Mouse (Mus musculus): ENCODE data around the gene Tmem132d. TPM values are rescaled to one million over a fixed set of nuclear protein-coding genes. Genes with fewer than 3 reads are reported as not detected.

The Tmem132d gene
- polyA plus RNA-seq, 1 experiment from 2014 or later = 0.02 TPM

DNA sequence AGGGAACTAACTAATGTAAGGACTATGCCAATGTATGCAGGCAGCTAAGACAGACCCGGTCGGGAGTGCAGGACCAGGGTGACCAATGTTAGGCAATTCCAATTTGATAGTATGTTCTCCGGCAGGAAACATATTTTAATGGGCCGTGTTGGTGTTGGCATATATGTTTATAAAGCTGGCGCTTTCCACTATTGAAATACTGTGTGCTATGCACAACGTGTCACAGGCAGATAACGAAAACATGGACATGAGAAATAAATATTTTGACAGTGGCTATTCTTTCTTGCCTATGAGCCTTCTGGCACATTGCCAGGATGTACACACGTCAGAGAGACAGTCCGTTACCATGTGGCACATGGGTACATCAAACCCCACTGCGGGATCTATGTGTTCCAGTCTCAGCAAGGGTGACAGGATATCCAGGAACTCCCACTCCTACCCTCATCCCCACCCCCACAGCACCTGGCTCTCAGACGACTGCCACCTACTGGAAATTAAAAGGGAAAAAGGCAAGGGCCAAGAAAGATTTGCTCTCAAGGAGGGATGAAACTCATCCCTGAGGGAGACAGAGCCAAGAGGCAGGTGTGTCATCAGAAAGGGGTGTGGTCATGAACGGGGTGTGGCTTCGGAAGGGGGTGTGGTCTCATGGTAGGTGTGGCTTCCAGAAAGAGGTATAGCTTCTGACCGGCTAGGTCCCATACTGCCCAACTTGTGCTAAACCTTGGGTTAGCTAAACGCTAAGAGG is 285.8 kb downstream of the Tmem132d start:
- DNase-seq (no peak), ATAC-seq (ENCODE audit: low read depth) (no peak)
- Histone ChIP-seq H3K4me3 (replicated peaks) (no peak overlapping the region), H3K4me2 (no peak overlapping the region), H3K27me3 (no peaks in the 10 kb centered on the region), H3K36me3 (no peaks in the 10 kb centered on the region), H3K27ac (no peak overlapping the region), H3K9me3 (replicated peaks) (peaks cover 3% of the 10 kb centered on the region), H3K4me1 (replicated peaks) (no peaks in the 10 kb centered on the region), H3K9ac (no peak overlapping the region)
- WGBS (ENCODE audit: insufficient replicate concordance) = 74% methylated on average over 15 of the region's 15 CpGs

DNA sequence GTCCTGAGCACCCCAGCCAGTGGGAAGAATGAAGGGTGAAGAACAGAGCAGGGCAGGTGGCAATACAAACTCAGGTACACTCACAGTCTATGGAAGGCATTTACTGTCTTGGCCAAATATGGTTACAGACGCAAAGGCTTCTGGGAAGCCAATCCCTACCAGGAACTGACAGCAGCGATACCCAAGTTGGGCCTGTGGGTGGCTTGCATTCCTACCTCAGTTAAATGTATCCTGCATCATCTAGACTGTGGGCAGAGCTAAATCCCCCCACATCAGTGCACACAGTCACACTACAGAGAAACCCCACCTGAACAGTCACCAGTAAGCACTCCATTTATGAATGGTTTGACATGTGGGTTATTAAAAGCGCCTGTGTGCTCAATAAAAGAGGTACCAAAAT is 288.1 kb downstream of the Tmem132d start:
- DNase-seq = no peak
- no peak overlapping the region for H3K9ac ChIP-seq
- ATAC-seq (ENCODE audit: low read depth) = no peak
- H3K27me3 ChIP-seq = no peaks in the 10 kb centered on the region
- no peaks in the 10 kb centered on the region for H3K36me3 ChIP-seq
- H3K27ac ChIP-seq = no peak overlapping the region
- no peak overlapping the region for H3K4me3 ChIP-seq (replicated peaks)
- no peaks in the 10 kb centered on the region for H3K4me1 ChIP-seq (replicated peaks)
- peaks cover 7% of the 10 kb centered on the region for H3K9me3 ChIP-seq (replicated peaks)
- no peak overlapping the region for H3K4me2 ChIP-seq
- WGBS (ENCODE audit: insufficient replicate concordance) = 70% methylated on average over 3 of the region's 3 CpGs

DNA sequence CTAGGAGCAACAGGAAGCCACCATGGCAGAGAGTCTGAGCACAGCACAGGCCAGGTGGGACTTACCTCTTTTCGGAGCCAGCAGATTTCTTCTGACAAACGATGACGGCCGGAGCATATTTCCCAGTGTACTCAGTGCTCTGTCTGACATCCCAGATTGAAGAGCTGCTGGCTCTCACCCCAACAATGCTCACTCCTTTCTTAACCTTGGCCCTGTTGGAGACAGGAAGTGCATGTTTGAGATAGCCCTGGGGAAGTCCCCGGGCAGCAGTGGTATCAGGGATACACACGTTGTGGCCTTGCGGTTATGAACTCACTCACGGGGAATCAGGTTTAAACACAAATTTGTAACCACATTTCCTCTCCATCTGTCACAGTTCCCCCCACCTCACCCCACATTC is 296.1 kb downstream of the Tmem132d start:
- 20% methylated on average over 8 of the region's 8 CpGs for WGBS (ENCODE audit: insufficient replicate concordance)
- H3K4me3 ChIP-seq (replicated peaks) = no peak overlapping the region
- no peak for DNase-seq

DNA sequence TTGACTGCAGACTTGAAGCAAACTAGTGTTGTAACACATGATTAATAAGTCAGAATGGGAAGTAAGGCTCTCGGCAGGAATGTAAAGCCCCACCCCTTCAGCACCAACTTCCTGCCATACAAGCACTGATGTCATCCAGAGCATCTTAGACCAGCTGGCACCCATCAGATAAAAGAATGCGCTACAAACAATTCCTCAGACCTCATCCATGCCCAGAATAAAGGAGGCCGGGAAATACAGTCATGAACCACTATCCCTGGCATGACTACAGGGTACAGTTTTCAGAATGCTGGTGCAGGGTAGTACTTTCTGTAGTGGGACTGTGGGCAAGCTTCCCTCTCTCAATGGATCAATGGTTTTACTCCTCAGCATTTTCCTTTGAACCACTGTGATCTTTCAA is 310.2 kb downstream of the Tmem132d start:
- Histone ChIP-seq H3K4me2 (no peak overlapping the region), H3K36me3 (no peaks in the 10 kb centered on the region), H3K4me3 (replicated peaks) (no peak overlapping the region), H3K9ac (no peak overlapping the region), H3K27ac (no peak overlapping the region), H3K9me3 (replicated peaks) (no peaks in the 10 kb centered on the region), H3K27me3 (no peaks in the 10 kb centered on the region), H3K4me1 (replicated peaks) (no peaks in the 10 kb centered on the region)
- ATAC-seq (ENCODE audit: low read depth) (no peak), DNase-seq (no peak)
- 38% methylated on average over 3 of the region's 3 CpGs for WGBS (ENCODE audit: insufficient replicate concordance)

More for the DNA sequence above, 296.1 kb downstream of the Tmem132d start:
- no peak overlapping the region for H3K9ac ChIP-seq
- H3K27ac ChIP-seq = no peak overlapping the region
- H3K9me3 ChIP-seq (replicated peaks) = 0 out of 2 replicates have a peak, but pooled peaks cover 4% of the 10 kb centered on the region
- H3K4me2 ChIP-seq = no peak overlapping the region
- ATAC-seq (ENCODE audit: low read depth) = no peak
- H3K36me3 ChIP-seq = no peaks in the 10 kb centered on the region
- H3K4me1 ChIP-seq (replicated peaks) = no peaks in the 10 kb centered on the region
- H3K27me3 ChIP-seq = no peaks in the 10 kb centered on the region

DNA sequence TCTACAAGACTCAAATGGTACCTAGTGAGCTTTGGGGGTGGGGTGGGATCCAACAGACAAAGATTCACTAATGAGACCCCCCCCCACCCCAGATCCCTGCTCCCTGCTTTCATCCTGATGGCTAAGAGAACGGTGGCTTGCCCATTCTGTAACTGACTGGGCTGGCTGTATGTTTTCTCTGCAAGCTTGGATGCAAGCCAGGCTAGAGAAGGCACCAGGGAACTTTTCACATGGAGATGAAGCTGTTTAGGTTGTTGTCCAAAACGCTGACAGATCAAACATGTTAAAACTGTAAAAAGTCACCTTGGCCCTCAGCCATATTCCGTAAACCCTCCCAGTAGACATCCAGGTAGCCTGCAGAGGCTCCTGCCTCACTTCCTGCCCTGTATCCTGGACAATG is 313.7 kb downstream of the Tmem132d start:
- H3K4me1 ChIP-seq (replicated peaks) = no peaks in the 10 kb centered on the region
- H3K27me3 ChIP-seq = no peaks in the 10 kb centered on the region
- H3K9me3 ChIP-seq (replicated peaks) = 0 out of 2 replicates have a peak, but pooled peaks cover 7% of the 10 kb centered on the region
- H3K36me3 ChIP-seq = no peaks in the 10 kb centered on the region
- ATAC-seq (ENCODE audit: low read depth) = no peak
- H3K9ac ChIP-seq = no peak overlapping the region
- H3K4me2 ChIP-seq = no peak overlapping the region
- H3K27ac ChIP-seq = no peak overlapping the region
- H3K4me3 ChIP-seq (replicated peaks) = no peak overlapping the region
- 54% methylated on average over 3 of the region's 3 CpGs for WGBS (ENCODE audit: insufficient replicate concordance)
- DNase-seq = no peak

DNA sequence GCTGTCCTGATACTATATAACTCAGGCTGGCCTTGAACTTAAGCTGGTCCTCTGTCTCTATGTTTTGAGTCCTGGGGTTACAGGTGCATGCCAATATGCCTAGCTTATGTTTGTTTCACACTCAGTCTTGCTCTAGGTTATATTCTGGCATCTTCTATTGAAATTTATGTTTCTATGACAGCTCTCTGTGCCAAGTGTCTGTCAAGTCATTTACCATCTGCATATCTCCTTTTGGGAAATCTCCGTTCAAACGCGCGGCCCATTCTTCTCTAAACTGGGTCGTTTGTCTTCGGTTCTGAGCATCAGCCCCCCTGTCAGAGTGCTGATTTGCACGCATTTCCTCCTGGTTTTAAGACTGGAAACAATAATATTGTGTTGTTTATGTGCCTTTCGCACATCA is 319.8 kb downstream of the Tmem132d start:
- no peaks in the 10 kb centered on the region for H3K4me1 ChIP-seq (replicated peaks)
- no peaks in the 10 kb centered on the region for H3K27me3 ChIP-seq
- no peak for DNase-seq
- no peak for ATAC-seq (ENCODE audit: low read depth)
- H3K4me2 ChIP-seq = no peak overlapping the region
- H3K9ac ChIP-seq = no peak overlapping the region
- peaks cover 21% of the 10 kb centered on the region; the same call in 1 of the 2 replicates for H3K9me3 ChIP-seq (replicated peaks)
- H3K36me3 ChIP-seq = no peaks in the 10 kb centered on the region
- H3K4me3 ChIP-seq (replicated peaks) = no peak overlapping the region
- H3K27ac ChIP-seq = no peak overlapping the region
- 82% methylated on average over 8 of the region's 8 CpGs for WGBS (ENCODE audit: insufficient replicate concordance)

DNA sequence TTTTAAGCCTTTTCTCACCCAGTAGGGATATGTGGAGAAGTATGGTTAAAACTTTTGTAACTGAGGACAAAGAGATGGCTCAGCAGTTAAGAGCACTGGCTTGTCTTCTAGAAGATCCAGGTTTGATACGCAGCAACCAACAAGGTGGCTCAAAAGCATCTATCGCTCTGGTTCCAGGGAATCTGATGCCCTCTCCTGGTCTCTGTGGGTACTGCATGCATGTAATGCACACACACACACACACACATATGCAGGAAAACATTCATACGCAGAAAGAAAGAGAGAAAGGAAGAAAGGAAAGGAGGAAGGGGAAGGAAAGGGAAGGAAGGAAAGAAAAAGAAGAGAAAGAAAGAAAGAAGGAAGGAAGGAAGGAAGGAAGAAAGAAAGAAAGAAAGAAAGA is 320.4 kb downstream of the Tmem132d start:
- Histone ChIP-seq H3K27me3 (no peaks in the 10 kb centered on the region), H3K9me3 (replicated peaks) (peaks cover 21% of the 10 kb centered on the region; the same call in 1 of the 2 replicates), H3K9ac (no peak overlapping the region), H3K27ac (no peak overlapping the region), H3K4me3 (replicated peaks) (no peak overlapping the region), H3K4me1 (replicated peaks) (no peaks in the 10 kb centered on the region), H3K36me3 (no peaks in the 10 kb centered on the region), H3K4me2 (no peak overlapping the region)
- 73% methylated on average over 3 of the region's 3 CpGs for WGBS (ENCODE audit: insufficient replicate concordance)
- no peak for DNase-seq
- no peak for ATAC-seq (ENCODE audit: low read depth)

DNA sequence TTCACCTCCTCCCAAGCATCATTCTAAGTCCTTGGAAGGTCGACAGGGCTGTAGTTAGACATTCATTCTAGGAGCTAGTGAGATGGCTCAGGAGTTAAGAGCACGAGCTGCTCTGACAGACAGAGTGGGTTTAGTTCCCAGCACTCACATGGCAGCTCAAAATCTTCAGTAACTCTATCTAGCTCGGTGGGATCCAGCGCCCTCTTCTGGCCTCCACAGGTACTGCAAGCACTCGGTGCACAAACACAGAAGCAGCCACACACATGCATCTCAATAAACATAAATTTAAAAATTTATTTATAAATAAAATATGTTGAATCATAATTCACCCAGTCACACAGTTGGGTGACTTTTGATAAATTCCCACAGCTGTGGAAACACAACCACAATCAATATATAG is 321.2 kb downstream of the Tmem132d start:
- ATAC-seq (ENCODE audit: low read depth) = no peak
- Histone ChIP-seq H3K4me3 (replicated peaks) (no peak overlapping the region), H3K9me3 (replicated peaks) (peaks cover 21% of the 10 kb centered on the region; the same call in 1 of the 2 replicates), H3K36me3 (no peaks in the 10 kb centered on the region), H3K27ac (no peak overlapping the region), H3K27me3 (no peaks in the 10 kb centered on the region), H3K9ac (no peak overlapping the region), H3K4me1 (replicated peaks) (no peaks in the 10 kb centered on the region), H3K4me2 (no peak overlapping the region)
- DNase-seq = no peak
- 63% methylated on average over 5 of the region's 5 CpGs for WGBS (ENCODE audit: insufficient replicate concordance)

DNA sequence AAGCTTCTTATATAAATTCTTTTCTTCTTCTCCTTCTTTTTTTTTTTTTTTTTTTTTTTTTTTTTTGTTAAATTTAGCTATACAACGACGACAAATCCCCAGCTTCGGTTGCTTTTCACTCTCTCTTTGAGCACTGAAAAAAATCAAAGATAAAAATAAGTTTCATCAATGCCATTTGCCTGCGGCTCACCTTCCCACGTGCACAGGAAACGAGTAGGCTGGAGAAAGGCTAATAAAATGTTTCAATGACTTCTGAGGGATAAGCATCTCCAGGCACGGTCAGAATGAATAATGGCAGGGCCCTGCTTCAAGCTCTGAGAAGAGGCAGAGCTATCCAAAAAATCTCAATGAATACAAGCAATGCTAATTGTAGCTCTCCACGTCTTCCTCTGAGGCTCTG is 330.3 kb downstream of the Tmem132d start:
- H3K4me2 ChIP-seq = no peak overlapping the region
- H3K4me1 ChIP-seq (replicated peaks) = no peaks in the 10 kb centered on the region
- WGBS (ENCODE audit: insufficient replicate concordance) = 56% methylated on average over 8 of the region's 8 CpGs
- H3K9ac ChIP-seq = no peak overlapping the region
- H3K36me3 ChIP-seq = no peaks in the 10 kb centered on the region
- DNase-seq (no peak), ATAC-seq (ENCODE audit: low read depth) (no peak)
- no peak overlapping the region for H3K27ac ChIP-seq
- H3K9me3 ChIP-seq (replicated peaks) = peaks cover 33% of the 10 kb centered on the region
- no peak overlapping the region for H3K4me3 ChIP-seq (replicated peaks)
- no peaks in the 10 kb centered on the region for H3K27me3 ChIP-seq

DNA sequence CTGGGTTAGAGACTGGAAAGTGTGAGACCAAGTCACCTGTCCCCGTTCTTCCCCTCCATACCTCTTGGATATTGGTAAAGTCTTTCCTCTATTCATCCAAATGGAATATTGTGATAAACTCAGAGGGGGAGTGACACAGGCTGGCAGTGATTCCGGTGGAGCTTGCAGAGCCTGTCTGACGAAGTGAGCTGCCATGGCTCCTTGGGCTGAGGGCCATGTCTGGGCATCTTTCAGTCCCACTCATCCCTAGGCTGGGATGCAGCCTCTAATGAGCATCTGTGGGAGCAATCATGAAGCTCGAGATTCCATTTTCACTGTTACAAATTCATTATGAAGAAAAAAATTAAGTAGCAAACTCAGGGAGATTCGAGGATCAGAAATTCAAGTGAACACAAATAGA is 332.5 kb downstream of the Tmem132d start:
- ATAC-seq (ENCODE audit: low read depth) (no peak), DNase-seq (no peak)
- no peak overlapping the region for H3K9ac ChIP-seq
- H3K4me2 ChIP-seq = no peak overlapping the region
- H3K9me3 ChIP-seq (replicated peaks) = peaks cover 35% of the 10 kb centered on the region
- no peaks in the 10 kb centered on the region for H3K4me1 ChIP-seq (replicated peaks)
- 56% methylated on average over 5 of the region's 5 CpGs for WGBS (ENCODE audit: insufficient replicate concordance)
- no peaks in the 10 kb centered on the region for H3K36me3 ChIP-seq
- no peak overlapping the region for H3K27ac ChIP-seq
- H3K4me3 ChIP-seq (replicated peaks) = no peak overlapping the region
- no peaks in the 10 kb centered on the region for H3K27me3 ChIP-seq

DNA sequence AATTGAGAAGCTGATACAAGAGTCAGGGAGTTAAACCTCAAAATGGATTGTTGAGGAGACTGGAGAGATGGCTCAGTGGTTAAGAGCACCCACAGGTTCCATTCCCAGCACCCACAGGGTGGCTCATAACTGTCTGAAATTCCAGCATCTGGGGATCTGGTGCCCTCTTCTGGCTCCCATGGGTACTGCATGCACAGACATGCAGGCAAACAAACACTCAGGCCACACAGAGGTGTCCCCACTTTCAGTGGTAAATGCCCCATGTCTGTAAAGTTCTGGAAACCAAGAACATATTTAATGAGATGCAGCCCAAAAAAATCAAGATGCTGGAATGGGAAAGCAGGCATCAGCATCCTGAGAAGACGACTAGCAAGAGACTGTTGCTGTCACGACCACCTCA is 333.4 kb downstream of the Tmem132d start:
- Histone ChIP-seq H3K4me2 (no peak overlapping the region), H3K9me3 (replicated peaks) (peaks cover 32% of the 10 kb centered on the region), H3K27ac (no peak overlapping the region), H3K4me1 (replicated peaks) (no peaks in the 10 kb centered on the region), H3K9ac (no peak overlapping the region), H3K4me3 (replicated peaks) (no peak overlapping the region), H3K36me3 (no peaks in the 10 kb centered on the region), H3K27me3 (no peaks in the 10 kb centered on the region)
- DNase-seq (no peak), ATAC-seq (ENCODE audit: low read depth) (no peak)
- WGBS (ENCODE audit: insufficient replicate concordance) = 72% methylated on average over 2 of the region's 2 CpGs

DNA sequence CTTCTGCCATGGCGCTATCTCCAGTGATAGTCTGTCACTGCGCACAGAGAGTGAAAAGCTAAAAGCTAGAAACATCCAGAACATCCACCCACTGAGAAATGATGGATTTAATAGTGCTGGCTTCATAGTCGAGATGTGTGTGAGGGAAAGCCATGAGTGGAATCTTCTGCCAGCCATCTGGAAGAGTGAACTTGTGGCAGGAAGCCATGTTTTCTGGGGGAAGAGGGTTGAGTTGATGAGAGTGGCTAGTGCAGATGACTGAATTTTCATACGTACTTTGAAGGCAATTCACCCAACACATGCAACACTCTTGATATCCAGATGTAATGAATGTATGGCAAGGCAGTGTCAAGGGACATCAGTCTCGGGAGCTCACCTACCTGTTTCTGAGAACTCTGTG is 342.3 kb downstream of the Tmem132d start:
- no peak overlapping the region for H3K4me2 ChIP-seq
- H3K9ac ChIP-seq = no peak overlapping the region
- ATAC-seq (ENCODE audit: low read depth) (no peak), DNase-seq (no peak)
- no peaks in the 10 kb centered on the region for H3K36me3 ChIP-seq
- H3K27ac ChIP-seq = no peak overlapping the region
- WGBS (ENCODE audit: insufficient replicate concordance) = 60% methylated on average over 5 of the region's 5 CpGs
- no peaks in the 10 kb centered on the region for H3K4me1 ChIP-seq (replicated peaks)
- peaks cover 12% of the 10 kb centered on the region for H3K9me3 ChIP-seq (replicated peaks)
- no peaks in the 10 kb centered on the region for H3K27me3 ChIP-seq
- no peak overlapping the region for H3K4me3 ChIP-seq (replicated peaks)
